Comparison of ENCODE assay signal across 23 mouse cellular contexts in the genomic region with DNA sequence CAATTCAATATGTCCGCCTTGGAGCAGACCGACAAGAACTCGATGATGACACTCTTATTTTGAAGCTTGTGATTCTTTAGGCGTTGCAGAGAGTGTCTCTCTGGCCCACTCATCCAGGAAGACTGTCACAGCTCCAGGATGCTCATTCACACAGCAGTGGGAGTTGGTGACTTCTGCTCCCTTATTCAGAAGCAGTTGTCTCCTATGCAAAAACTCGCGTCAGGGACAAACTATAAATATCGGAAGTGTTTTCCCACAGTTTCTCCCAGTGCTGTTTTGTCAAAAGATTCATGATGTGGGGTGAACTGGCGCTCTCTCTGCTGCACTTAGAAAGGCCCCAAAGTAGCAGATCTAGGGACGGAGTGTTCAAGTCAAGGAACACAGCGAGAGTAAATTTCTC. TPM values are rescaled to one million over a fixed set of nuclear protein-coding genes. Genes with fewer than 3 reads are reported as not detected.
DNase-seq lines count a peak whose midpoint lies in the region; TF ChIP-seq lines count a peak whose summit lies in the region.
"Had no signal": no experiment of that assay in that cellular context is flagged by ENCODE, and none has a peak within 500 bp of the region (broad histone marks: within the 10 kb centered on the region; RNA-seq: fewer than 3 reads in every experiment).

No protein-coding gene starts in this region.

- no peak for TF ChIP-seq POLR2A in olfactory bulb, adult 2 months (IDR thresholded peaks at IDR 0.05; ENCODE audit: insufficient read depth, low read depth, low read length)

- WGBS in olfactory bulb, adult 2 months = 59% methylated on average over 10 of the region's 10 CpGs

- H3K27ac ChIP-seq in olfactory bulb, adult 2 months (ENCODE audit: insufficient read depth, low read depth, low read length) = 0 out of 2 replicates have a peak overlapping the region, but pooled peaks have one; percentile 6
- H3K27ac ChIP-seq: forebrain, embryonic 10.5 days; gastrocnemius, adult 2 months; heart, embryonic 10.5 days; hindbrain, embryonic 15.5 days; kidney, postnatal 0 days; limb, embryonic 12.5 days; neural tube, embryonic 15.5 days; stomach, embryonic 15.5 days had no signal

- H3K4me3 ChIP-seq in olfactory bulb, adult 2 months (ENCODE audit: insufficient read depth, low read depth, low read length) = no peak overlapping the region
- H3K4me3 ChIP-seq: forebrain, embryonic 10.5 days; gastrocnemius, adult 2 months; heart, embryonic 10.5 days; hindbrain, embryonic 15.5 days; limb, embryonic 12.5 days; neural tube, embryonic 15.5 days; stomach, embryonic 15.5 days had no signal

- H3K4me1 ChIP-seq in olfactory bulb, adult 2 months (ENCODE audit: control insufficient read depth, insufficient read depth, low read length) = peaks cover 14% of the 10 kb centered on the region
- H3K4me1 ChIP-seq: heart, embryonic 10.5 days; hindbrain, embryonic 15.5 days; stomach, embryonic 15.5 days had no signal

- TF ChIP-seq CTCF in olfactory bulb, adult 2 months (IDR thresholded peaks at IDR 0.05; ENCODE audit: insufficient read depth, low read depth, low read length) = no peak

- peak; percentile 60 for DNase-seq in layer of hippocampus, adult 9-11 months
- DNase-seq in layer of hippocampus, postnatal 36 days = no peak
- DNase-seq in frontal cortex, adult 2 months (ENCODE audit: extremely low spot score in 1 of 2, low spot score in 1 of 2) = peak; percentile 77 to 85
- DNase-seq in left cerebral cortex, adult 18-20 months (ENCODE audit: low spot score in 2 of 2) = peak; percentile 52 to 73
- DNase-seq in embryo, embryonic 10 days (ENCODE audit: low spot score) = no peak
- DNase-seq in urinary bladder, postnatal 10 days (ENCODE audit: low spot score) = no peak
- DNase-seq: adrenal gland, postnatal 10 days; kidney, adult 2 months; liver, postnatal 0 days; thymus, adult 2 months; thymus, postnatal 4 days had no signal

RNA-seq across cellular contexts. Expression of gene Ntrk2, which starts 59.9 kb away (rescaled TPM):
- total RNA-seq in layer of hippocampus, postnatal 36 days (2021) = 100 to 1,000 TPM; 321 to 331 TPM
- 196 and 208 TPM in 2 replicates for polyA plus RNA-seq in frontal cortex, adult 2 months (2012; rRNA removed)
- total RNA-seq in left cerebral cortex, adult 18-20 months (2021) = 100 to 1,000 TPM; 369 to 406 TPM
- 159 and 204 TPM in 2 replicates for polyA plus RNA-seq in olfactory bulb, adult 2 months (2012; ENCODE audit: insufficient read depth, insufficient read length, low replicate concordance, missing spikeins)
- total RNA-seq: hematopoietic stem cell, adult 5-6 weeks; megakaryocyte progenitor cell, adult 5-6 weeks had no signal
- polyA plus RNA-seq: C2C12 had no signal

Comparison
In these comparisons a context has a peak if more than half of its experiments do, and no peak if none do; other contexts are left out.
1. DNase-seq: peak in layer of hippocampus, adult 9-11 months (single experiment), frontal cortex, adult 2 months (2 of 2) and left cerebral cortex, adult 18-20 months (2 of 2); none in layer of hippocampus, postnatal 36 days (0 of 2), embryo, embryonic 10 days (single experiment) and urinary bladder, postnatal 10 days (single experiment).